Mouse (Mus musculus) liver, embryonic 14.5 days (tissue): Measurements from ENCODE around the gene Prr29.

Experiments
- CTCF ChIP-seq: IDR thresholded peaks from 2 replicates; pipeline ENCODE4 v1.5.1; 2016; ENCODE audit warnings: antibody characterized with exemption, low read depth, control low read depth
- EP300 ChIP-seq: IDR thresholded peaks from 2 replicates; pipeline ENCODE4 v1.6.1; 2016; ENCODE audit warnings: antibody characterized with exemption, low read depth

DNA sequence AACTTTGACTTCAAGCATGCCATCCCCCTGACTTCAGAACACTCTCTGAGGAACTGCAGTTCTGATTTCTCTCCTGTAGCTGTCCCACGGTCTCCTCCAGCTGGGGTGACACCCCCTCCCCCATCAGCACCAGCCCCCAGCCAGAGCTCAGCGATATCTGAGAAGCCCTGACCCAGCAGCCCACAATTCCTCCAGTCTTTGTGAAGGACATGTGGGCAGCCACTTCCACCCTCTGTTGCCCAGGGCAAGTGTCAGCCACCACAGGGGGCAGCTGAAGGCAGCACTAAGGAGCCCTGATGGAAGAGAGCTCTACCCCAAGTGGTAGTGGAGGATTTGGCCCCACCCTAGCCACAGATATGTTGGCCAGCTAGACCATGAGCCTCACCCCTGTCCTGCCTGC is 31.2 kb upstream of the Prr29 start:
- TF ChIP-seq CTCF = no peak
- no peak for TF ChIP-seq EP300
